Mouse (Mus musculus) E14TG2a.4 (cell line): ENCODE measurements at regions not wholly inside any gene's neighbourhood (a gene's known extent, or its start where the extent isn't known, plus 50 kb on each side); places are given as distances from the start of the nearest gene placed in this dataset.

Experiments
- CTCF ChIP-seq: conservative IDR thresholded peaks from 2 replicates; pipeline ENCODE4 v1.5.1; 2014; ENCODE audit warnings: low read length
- POU5F1 ChIP-seq: IDR thresholded peaks from 2 replicates; pipeline ENCODE4 v1.6.1; 2014; ENCODE audit warnings: low read length, borderline replicate concordance

GRCm38 (mm10) chr9:83321793-83322192 lies 119.1 kb downstream of the Lca5 start:
- TF ChIP-seq CTCF (no peak), POU5F1 (no peak)
